Comparison of ENCODE assay signal across 23 mouse cellular contexts in the genomic region with DNA sequence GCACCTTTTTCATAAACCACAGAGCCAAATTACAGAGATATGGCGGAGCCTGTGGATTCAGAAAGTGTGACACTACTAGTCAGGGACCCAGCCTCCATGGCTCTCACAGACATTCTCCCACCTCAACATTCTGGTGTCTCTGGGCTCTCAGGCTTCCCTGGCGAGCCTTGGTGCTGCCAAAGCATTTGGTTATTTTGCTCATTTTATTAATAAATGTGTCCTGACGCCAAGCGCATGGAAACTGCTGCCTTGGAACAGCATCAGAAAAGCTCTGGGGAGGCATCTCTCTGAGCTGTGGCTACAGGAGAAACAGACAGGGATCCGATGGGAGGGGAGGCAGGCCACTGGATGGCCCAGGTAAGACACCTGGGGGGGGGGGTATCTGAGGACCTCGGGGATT.
"Had no signal": no experiment of that assay in that cellular context is flagged by ENCODE, and none has a peak within 500 bp of the region (broad histone marks: within the 10 kb centered on the region; RNA-seq: fewer than 3 reads in every experiment).

No protein-coding gene starts in this region.

- ATAC-seq: hindbrain, embryonic 16.5 days; inflammation-experienced regulatory T-cells, adult 6 months had no signal

- H3K9ac ChIP-seq: heart, embryonic 12.5 days; hindbrain, embryonic 14.5 days; intestine, embryonic 15.5 days; limb, embryonic 12.5 days; liver, embryonic 13.5 days had no signal

- H3K27ac ChIP-seq: gastrocnemius, adult 2 months; heart, embryonic 10.5 days; left cerebral cortex, adult 2 months; limb, embryonic 10.5 days; limb, embryonic 12.5 days; liver, embryonic 13.5 days had no signal

- DNase-seq: gastrocnemius, adult 2 months; gastrocnemius, postnatal 10 days; gastrocnemius, postnatal 25 days; heart, adult 18-20 months; heart, postnatal 10 days; heart, postnatal 4 days; kidney, adult 18-20 months; kidney, adult 8-10 months; kidney, postnatal 10 days; kidney, postnatal 25 days; kidney, postnatal 4 days; liver; liver, embryonic 13.5 days had no signal

- H3K9me3 ChIP-seq: heart, embryonic 10.5 days; heart, embryonic 12.5 days; intestine, embryonic 15.5 days; limb, embryonic 10.5 days; limb, embryonic 12.5 days; liver, embryonic 13.5 days had no signal

- H3K4me2 ChIP-seq: heart, embryonic 12.5 days; hindbrain, embryonic 14.5 days; intestine, embryonic 15.5 days; limb, embryonic 12.5 days; liver, embryonic 11.5 days; liver, embryonic 13.5 days had no signal

- H3K36me3 ChIP-seq: heart, embryonic 10.5 days; heart, embryonic 12.5 days; intestine, embryonic 15.5 days; limb, embryonic 10.5 days; limb, embryonic 12.5 days; liver, embryonic 13.5 days had no signal

- H3K4me3 ChIP-seq: gastrocnemius, adult 2 months; heart, embryonic 10.5 days; heart, embryonic 12.5 days; intestine, embryonic 15.5 days; left cerebral cortex, adult 2 months; limb, embryonic 10.5 days; limb, embryonic 12.5 days; liver, embryonic 13.5 days had no signal

- H3K27me3 ChIP-seq: intestine, embryonic 15.5 days had no signal
